Mouse (Mus musculus) leukemia stem cell, adult 10-12 weeks (primary cell): ENCODE data around the gene Gm6482. TPM values are rescaled to one million over a fixed set of nuclear protein-coding genes. Genes with fewer than 3 reads are reported as not detected.

Experiments used
- polyA plus RNA-seq: library from polyadenylated mRNA; stranded (reverse); fragments of >175 nt; gene quantifications from 2 replicates; pipeline ENCODE4 v1.2.3, GENCODE M21; 2012; ENCODE audit warnings: low replicate concordance

Gm6482 gene
- polyA plus RNA-seq, result not detected in 2 replicates

GRCm38 (mm10) chr14:41408181-41408580 is at the start of gene Gm6482:
TSS of gene Gm6482 (minus strand) at chr14:41408281.

GRCm38 (mm10) chr14:41453418-41453817 is 45.3 kb upstream of the Gm6482 start, which contains the start of gene Gm7954:
TSS of gene Gm7954 (minus strand) at chr14:41453518.

GRCm38 (mm10) chr14:41386279-41386678 is 21.8 kb downstream of the Gm6482 start, which contains the start of gene Gm7945:
TSS of gene Gm7945 (minus strand) at chr14:41386379.

Other genes starting within 250 kb of the Gm6482 start
- gene Sftpd, start 223.1 kb downstream of the Gm6482 start, polyA plus RNA-seq, result not detected in 2 replicates
- not detected in 2 replicates for gene Gm2832, start 129.5 kb downstream of the Gm6482 start, polyA plus RNA-seq
- gene Gm5798, start 59.7 kb downstream of the Gm6482 start, polyA plus RNA-seq, result not detected in 2 replicates
- gene Gm7945, start 21.9 kb downstream of the Gm6482 start, polyA plus RNA-seq, result not detected in 2 replicates
- not detected in 2 replicates for gene Gm7954, start 45.2 kb upstream of the Gm6482 start, polyA plus RNA-seq
- gene Gm3486, start 81.2 kb upstream of the Gm6482 start, polyA plus RNA-seq, result not detected in 2 replicates
- not detected in 2 replicates for gene Gm7970, start 147.3 kb upstream of the Gm6482 start, polyA plus RNA-seq
- gene 1700049E17Rik2, start 164.9 kb upstream of the Gm6482 start, polyA plus RNA-seq, result not detected in 2 replicates
- not detected in 2 replicates for gene Gm3072, start 216.3 kb upstream of the Gm6482 start, polyA plus RNA-seq
- gene Gm3676, start 238.2 kb upstream of the Gm6482 start, polyA plus RNA-seq, result not detected in 2 replicates